Mouse (Mus musculus) spleen, postnatal 4 days (tissue): ENCODE measurements around the gene Arhgap18.

Source experiments
- DNase-seq, 2 experiments: peaks; one replicate each; pipeline ENCODE4 v3.0.0; 2022; ENCODE audit warnings: low spot score in 2 of 2

The Arhgap18 gene

DNA sequence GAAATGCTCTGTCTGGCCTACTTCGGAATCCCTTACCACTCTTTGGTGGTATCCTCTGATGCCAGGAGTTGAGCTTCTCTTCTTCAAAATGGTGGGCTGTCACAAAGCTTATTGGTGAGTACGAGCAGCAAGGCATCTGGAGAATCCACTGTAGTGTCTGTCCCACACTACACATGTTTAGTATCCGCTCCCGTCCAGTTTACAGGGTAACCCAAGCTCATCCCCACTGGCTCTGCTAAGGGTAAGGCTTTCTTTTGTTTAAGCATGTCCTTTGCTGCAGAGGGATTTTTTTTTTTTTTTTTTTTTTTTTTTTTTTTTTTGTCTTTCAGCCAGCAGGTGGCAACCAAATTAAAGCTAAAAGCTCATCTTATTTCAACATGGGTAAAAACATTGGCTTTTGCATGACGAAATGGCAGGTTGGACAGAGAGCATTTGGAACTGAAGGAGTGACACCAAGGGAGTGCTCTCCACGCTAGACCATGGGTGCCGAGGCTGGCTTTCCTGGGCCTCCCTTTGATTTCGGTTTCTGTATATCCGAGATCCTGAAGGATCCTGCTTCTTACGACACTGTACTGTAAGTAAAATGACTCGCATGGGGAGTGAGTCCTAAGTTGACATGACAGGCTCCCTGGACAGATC, at the start of gene Arhgap18:
Arhgap18 (plus strand) TSS at position 493 of the 639 bp plus-strand sequence.
- no peak for DNase-seq

GRCm38 (mm10) chr10:26710458-26711011, 42.7 kb upstream of the Arhgap18 start:
- no peak for DNase-seq

- DNase-seq = no peak
Measured at GRCm38 (mm10) chr10:26711068-26711467, 42.2 kb upstream of the Arhgap18 start.

DNA sequence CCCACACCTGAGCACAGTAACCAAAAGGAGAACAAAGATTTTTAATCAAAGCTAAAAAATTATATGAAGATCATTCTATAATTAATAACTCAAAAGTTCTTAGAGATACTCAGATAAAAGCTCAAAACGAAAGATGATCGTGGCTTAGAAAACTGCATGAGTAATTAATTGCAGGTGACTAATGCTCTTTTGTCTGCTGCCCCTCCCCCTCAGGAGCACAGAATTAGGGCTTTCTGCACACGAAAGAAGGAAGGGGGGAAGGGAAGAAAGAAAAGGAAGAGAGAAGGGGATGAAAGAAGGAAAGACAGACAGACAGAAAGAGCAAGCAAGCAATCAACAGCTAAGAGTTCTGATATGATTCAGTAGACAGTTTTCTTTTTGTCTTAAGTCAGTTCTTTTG, 39.2 kb upstream of the Arhgap18 start:
- no peak for DNase-seq

GRCm38 (mm10) chr10:26724704-26725103, 28.5 kb upstream of the Arhgap18 start:
- DNase-seq = no peak

- DNase-seq = no peak
Measured at GRCm38 (mm10) chr10:26725255-26725654, 28.0 kb upstream of the Arhgap18 start.

- DNase-seq = no peak
Measured at GRCm38 (mm10) chr10:26750827-26751226, 2.4 kb upstream of the Arhgap18 start.

DNA sequence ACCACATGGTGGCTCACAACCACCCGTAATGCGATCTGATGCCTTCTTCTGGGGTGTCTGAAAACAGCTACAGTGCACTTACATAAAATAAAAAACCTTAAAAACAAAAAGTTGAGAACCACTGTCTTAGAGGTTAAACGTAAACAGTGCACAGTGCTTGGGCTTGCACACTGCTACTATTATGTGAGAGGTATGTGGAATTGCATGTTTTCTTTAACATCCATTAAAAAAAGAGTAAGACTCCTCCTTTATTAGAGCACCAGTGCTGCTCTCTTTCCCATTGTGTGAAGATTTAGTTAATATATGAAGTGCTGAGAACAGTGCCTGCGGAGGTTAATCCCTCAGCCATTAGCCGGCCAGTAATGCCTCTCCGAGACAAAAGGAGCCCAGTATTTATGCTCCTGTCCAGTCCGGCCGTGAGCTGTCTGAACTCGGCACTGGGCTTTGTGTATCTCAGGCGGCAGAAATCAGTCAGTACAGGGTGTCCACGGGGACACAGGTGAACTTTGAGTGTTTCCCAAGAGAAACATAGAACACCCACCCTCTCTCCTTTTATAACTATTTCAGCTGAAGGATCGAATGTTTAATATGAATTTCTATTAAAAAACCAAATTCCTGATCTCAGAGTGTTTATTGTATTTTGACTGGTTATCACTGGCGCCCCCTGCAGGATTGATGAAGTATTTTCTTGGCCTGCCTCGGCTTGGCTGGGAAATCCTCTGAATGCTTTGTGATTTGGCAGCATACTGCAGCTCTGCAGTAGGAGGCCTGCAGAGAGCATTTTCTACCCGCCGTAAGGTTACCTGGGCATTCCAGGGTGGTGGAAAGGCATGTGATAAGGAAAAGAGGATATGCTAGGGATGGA, 925 bp upstream of the Arhgap18 start:
- peak; percentile 21 to 72 for DNase-seq

GRCm38 (mm10) chr10:26754006-26754405, 785 bp downstream of the Arhgap18 start:
- no peak for DNase-seq

DNA sequence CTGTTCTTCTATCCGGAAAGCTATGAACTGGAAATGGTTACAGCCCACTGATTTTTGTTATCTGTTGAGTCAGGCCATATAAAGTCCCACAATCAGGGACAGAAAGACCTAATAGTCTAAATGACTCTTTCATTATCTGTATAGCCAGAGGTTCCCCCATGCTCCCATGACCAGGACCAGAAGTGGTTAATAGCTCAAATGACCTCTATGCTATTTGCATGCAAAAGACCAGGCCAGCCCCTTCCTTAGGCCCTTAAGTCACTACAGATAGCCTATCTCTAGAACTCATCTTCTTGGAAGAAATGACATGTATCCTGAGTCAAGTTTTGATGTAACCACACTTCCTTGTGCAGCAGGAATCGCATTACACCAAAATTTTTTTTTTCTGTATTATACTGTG, 4.0 kb downstream of the Arhgap18 start:
- DNase-seq = no peak

GRCm38 (mm10) chr10:26759469-26759868, 6.2 kb downstream of the Arhgap18 start:
- DNase-seq = no peak

DNA sequence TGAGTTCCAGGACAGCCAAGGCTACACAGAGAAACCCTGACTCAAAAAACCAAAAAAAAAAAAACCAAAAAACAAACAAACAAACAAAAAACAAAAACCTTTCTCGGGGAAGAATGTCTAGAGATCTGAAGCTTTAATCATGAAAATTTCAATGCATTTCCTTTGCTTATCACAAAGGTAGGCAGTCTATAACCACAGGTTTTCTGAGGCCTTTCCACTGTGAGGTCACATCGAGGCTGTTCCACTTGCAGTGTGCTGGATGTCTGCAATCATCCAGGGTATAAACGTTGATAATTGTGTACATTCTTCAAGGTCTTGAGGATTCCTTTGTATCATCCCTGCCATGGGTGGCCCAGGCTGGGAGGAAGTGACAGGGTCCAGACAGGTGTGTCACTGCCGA, 7.9 kb downstream of the Arhgap18 start:
- no peak for DNase-seq

GRCm38 (mm10) chr10:26761991-26762903, 9.0 kb downstream of the Arhgap18 start:
- no peak for DNase-seq

- no peak for DNase-seq
Measured at GRCm38 (mm10) chr10:26767196-26767595, 14.0 kb downstream of the Arhgap18 start.

DNA sequence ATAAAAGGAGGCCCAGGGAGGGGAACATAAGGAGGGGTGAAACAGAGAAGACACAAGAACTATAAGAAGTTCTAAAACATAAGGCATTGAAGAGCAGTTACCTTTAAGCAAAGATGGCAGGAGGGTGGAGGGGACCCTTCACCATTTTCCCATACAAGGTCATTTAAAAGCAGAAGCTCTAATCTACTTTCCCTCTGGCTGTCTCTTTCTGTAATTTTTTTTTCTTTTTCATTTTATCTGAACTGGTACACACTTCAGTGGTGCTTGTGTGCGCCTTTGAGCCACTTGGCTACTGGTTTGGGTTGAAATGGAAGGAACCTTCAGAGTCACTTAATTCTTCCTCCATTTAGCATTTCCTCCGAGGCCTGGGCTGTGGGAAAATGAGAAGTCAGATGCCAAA, 15.7 kb downstream of the Arhgap18 start:
- no peak for DNase-seq

GRCm38 (mm10) chr10:26770035-26770434, 16.8 kb downstream of the Arhgap18 start:
- peak in 1 of 2 experiments; percentile 32 for DNase-seq

DNA sequence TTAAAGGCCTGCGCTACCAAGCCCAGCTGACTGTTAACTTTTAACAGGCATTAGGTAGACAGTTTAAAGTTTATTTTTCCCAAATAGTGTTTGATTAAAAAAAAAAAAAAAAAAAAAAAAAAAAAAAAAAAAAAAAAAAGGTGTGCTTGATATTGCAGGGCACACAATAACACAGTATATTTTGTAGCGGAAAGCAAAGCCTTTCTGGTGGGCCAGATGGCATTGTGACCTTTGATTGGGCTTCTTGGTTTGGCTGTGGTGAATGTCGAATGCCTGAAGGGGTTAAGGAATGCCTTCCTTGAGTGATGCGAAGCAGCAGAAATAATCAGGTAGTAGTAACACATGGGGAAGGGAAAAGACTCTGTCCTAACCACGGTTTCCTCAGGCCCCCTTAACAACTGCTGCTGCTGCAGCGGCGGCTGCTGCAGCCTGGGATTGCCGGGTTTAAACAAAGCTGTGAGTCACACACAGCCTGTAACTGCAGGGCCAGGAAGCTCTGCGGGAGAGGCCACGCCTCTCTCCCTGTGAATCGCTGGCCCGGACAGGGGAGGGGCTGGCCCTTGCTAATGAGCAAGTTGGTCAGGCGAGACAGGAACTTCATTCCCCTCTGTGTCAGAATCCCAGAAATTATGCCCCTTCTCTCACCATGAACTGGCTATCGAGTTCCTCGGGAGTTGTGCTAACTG, 18.9 kb downstream of the Arhgap18 start:
- peak; percentile 72 to 82 for DNase-seq

DNA sequence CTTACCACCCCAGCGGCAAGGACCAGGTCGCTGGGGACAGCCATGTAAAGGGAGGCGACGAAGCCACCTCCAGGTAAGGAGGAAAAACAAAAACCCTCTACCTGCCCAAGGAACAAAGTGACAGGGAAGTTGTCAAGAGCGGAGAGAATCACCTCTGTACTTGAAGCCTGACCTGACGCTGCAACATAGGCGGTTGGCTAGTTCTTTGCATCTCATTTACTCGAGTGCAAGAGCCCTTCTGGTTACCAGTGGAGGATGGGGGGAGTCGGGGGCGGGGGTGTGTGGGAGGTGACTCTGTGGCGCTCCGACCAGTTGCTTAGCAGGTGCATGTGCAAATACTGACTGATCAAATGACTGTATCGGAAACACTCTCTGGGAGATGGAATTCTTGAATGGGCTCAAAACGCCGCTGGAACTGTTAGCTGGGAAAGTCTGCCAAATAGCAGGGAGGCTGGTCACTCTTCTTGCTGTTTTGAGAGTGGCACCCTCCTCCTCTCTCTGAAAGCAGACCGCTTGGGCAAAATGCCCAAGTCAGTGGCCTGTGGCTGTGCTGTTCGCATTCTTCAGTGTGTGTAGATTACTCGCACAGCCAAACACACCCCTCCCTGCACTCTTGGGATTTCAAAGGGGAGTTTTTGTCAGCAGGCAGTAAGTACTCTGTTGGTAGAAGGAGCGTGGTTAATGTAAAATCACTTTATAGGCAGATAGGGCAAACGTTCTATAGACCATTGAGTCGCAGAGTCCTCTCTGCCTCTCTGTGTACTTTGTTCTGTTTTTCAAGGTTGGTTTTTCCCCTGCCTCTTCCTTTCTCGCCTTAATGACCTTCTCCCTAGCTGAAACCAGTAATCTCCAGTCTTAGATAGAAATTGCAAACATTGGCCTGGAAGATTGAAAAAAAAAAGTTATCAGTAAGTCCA, 19.7 kb downstream of the Arhgap18 start:
- peak; percentile 38 to 69 for DNase-seq

DNA sequence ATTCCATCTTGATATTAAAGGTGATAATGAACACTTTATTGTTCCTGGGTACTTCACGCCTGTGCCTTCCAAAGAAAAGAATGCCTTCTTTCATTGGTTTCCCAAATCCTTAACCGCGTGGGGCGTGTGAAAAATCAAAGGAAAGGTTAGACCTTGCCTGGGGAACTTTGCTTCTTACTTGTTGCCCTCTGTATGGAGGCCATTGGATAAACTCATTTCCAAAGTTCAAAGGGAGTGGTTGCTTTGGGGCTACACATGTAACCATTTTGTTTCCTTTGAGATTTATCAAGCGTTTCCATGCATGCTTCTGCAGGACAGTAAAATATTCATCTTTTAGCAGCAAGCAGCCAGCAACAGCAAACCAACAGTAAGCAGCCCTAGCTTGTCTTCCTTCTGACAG, 20.3 kb downstream of the Arhgap18 start:
- DNase-seq = no peak

DNA sequence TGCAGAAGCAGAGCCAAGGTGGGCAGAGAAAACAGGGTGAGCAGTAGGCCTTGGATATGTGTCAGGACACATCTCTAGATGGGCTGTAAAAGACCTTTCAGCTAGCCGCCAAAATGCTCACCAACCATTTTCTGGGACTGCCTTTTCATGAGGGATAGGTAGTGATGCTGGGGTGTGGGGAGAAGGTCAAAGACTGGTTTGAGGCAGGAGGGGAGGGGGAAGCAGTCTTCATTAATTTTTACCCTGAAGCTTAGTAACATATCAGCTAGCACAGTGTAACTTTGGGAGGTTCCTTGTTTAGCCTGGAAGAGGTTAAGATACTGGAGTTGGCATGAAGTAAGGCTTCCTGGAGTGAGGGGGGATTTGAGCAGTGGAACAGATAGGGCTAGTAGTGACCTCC, 21.0 kb downstream of the Arhgap18 start:
- no peak for DNase-seq
